Mouse (Mus musculus): ENCODE measurements around the gene Ube2o. TPM values are rescaled to one million over a fixed set of nuclear protein-coding genes. Genes with fewer than 3 reads are reported as not detected.

The Ube2o gene
- total RNA-seq, 2 experiments from 2014 or later: 136 to 140 TPM

Other genes with a start within 250 kb of the Ube2o start
- gene Foxj1, start 246.0 kb downstream of the Ube2o start, total RNA-seq (2021): 1 to 10 TPM; 2.7 to 3.9 TPM
- gene Rnf157, start 168.4 kb downstream of the Ube2o start, total RNA-seq (2021): 100 to 1,000 TPM; 200 to 207 TPM
- gene Ubald2, start 147.4 kb downstream of the Ube2o start, total RNA-seq (2021): 10 to 100 TPM; 31.3 to 31.7 TPM
- gene Qrich2, start 115.2 kb downstream of the Ube2o start, total RNA-seq (2021): under 1 TPM in 1 of 2 experiments, not detected in 1; 0.14 TPM
- gene Prpsap1, start 87.2 kb downstream of the Ube2o start, total RNA-seq (2021): 10 to 100 TPM; 85.1 to 87.6 TPM
- 1 to 10 TPM; 4.3 to 5.2 TPM for gene Sphk1, start 50.5 kb downstream of the Ube2o start, total RNA-seq (2021)
- 1 to 10 TPM; 1.0 to 1.6 TPM for gene Aanat, start 5.0 kb upstream of the Ube2o start, total RNA-seq (2021)
- gene Rhbdf2, start 45.6 kb upstream of the Ube2o start, total RNA-seq (2021): 1 to 10 TPM in 1 of 2 experiments, under 1 TPM in 1; 0.95 to 1.1 TPM
- gene Prcd, start 72.1 kb upstream of the Ube2o start, total RNA-seq (2021): 1 to 10 TPM; 1.7 to 3.3 TPM
- gene Cygb, start 72.9 kb upstream of the Ube2o start, total RNA-seq (2021): 10 to 100 TPM; 22.8 to 27.4 TPM
- gene St6galnac1, start 194.1 kb upstream of the Ube2o start, total RNA-seq (2021): not detected
- gene Mxra7, start 246.6 kb upstream of the Ube2o start, total RNA-seq (2021): 10 to 100 TPM; 13.2 to 15.0 TPM